Mouse (Mus musculus) fibroblast of lung, adult 2 months (primary cell): ENCODE data around the gene Btk.

Experiments
- DNase-seq: peaks from one replicate; pipeline ENCODE4 v3.0.0-alpha.2; 2011; ENCODE audit warnings: low read depth

Gene Btk

GRCm38 (mm10) chrX:134582888-134583669 is at the start of gene Btk:
Btk (minus strand) TSS chrX:134583570.
- no peak for DNase-seq

- DNase-seq = no peak
These were observed 49.3 kb upstream of the Btk start for GRCm38 (mm10) chrX:134632710-134633109.

- DNase-seq = no peak
These were observed 44.8 kb upstream of the Btk start for GRCm38 (mm10) chrX:134628200-134628599.

- DNase-seq = no peak
These were observed 40.0 kb upstream of the Btk start for GRCm38 (mm10) chrX:134623350-134623749.

GRCm38 (mm10) chrX:134621685-134622084 is 38.3 kb upstream of the Btk start:
- no peak for DNase-seq

- DNase-seq = no peak
These were observed 37.0 kb upstream of the Btk start for GRCm38 (mm10) chrX:134620254-134620865.

- DNase-seq = no peak
These were observed 36.3 kb upstream of the Btk start for GRCm38 (mm10) chrX:134619695-134620094.

- no peak for DNase-seq
These were observed 30.9 kb upstream of the Btk start for GRCm38 (mm10) chrX:134614306-134614705.

- no peak for DNase-seq
These were observed 29.1 kb upstream of the Btk start for GRCm38 (mm10) chrX:134612285-134612959.

- no peak for DNase-seq
These were observed 27.6 kb upstream of the Btk start for GRCm38 (mm10) chrX:134610984-134611383.

- DNase-seq = no peak
These were observed 26.1 kb upstream of the Btk start for GRCm38 (mm10) chrX:134609472-134609871.

- no peak for DNase-seq
These were observed 18.2 kb upstream of the Btk start for GRCm38 (mm10) chrX:134601380-134602120.

- peak; percentile 94 for DNase-seq
These were observed 17.4 kb upstream of the Btk start, which contains the start of the genes Gla and Hnrnph2 for GRCm38 (mm10) chrX:134600659-134601379. Gla (minus strand) TSS chrX:134601125. Hnrnph2 (plus strand) TSS chrX:134601179.

- DNase-seq = no peak
These were observed 16.7 kb upstream of the Btk start for GRCm38 (mm10) chrX:134599922-134600565.

- DNase-seq = no peak
These were observed 6.5 kb upstream of the Btk start for GRCm38 (mm10) chrX:134589836-134590235.

- DNase-seq = no peak
These were observed 5.6 kb upstream of the Btk start for GRCm38 (mm10) chrX:134588997-134589396.

- DNase-seq = no peak
These were observed 4.9 kb upstream of the Btk start for GRCm38 (mm10) chrX:134588261-134588660.

- DNase-seq = no peak
These were observed 3.1 kb upstream of the Btk start for GRCm38 (mm10) chrX:134586447-134586846.

- peak; percentile 73 for DNase-seq
These were observed 2.0 kb upstream of the Btk start, which contains the start of gene Rpl36a for GRCm38 (mm10) chrX:134585103-134586002. Rpl36a (plus strand) TSS chrX:134585654.

GRCm38 (mm10) chrX:134582270-134582669 is 1.1 kb downstream of the Btk start:
- DNase-seq = no peak
